Mouse (Mus musculus): ENCODE measurements around the gene Trim66. TPM values are rescaled to one million over a fixed set of nuclear protein-coding genes. Genes with fewer than 3 reads are reported as not detected.

Trim66 gene
- polyA plus RNA-seq (2014; fragmentation: Nextera tagmentation; extraction: Ambion mirVana), result 0.03 TPM in 1 of 2 replicates, not detected in the other

DNA sequence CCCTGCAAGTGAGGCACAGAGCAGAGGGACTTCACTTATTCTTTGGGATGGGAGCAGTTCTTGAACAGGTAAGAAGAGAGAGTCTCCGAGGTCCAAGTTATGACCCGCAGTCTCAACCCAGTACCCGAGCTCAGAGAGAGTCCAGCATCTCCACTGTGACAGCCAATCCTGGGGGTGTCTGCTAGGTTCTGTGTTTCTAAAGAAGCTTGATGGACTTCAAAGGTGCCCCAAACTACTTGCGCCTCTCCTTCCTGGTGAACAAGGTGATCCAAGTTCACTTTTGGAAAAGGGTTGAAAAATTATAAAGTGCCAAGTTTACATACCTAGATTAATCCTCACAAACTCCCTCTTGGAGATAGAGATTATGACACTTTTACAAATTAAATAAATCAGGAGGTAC lies at the start of gene Trim66:
Trim66 (minus strand) TSS at position 101 of the 400 bp plus-strand sequence.
- no peak within 1 kb of the TSS; the same call in 1 of the 2 replicates for H3K9ac ChIP-seq (ENCODE audit: low read length)

DNA sequence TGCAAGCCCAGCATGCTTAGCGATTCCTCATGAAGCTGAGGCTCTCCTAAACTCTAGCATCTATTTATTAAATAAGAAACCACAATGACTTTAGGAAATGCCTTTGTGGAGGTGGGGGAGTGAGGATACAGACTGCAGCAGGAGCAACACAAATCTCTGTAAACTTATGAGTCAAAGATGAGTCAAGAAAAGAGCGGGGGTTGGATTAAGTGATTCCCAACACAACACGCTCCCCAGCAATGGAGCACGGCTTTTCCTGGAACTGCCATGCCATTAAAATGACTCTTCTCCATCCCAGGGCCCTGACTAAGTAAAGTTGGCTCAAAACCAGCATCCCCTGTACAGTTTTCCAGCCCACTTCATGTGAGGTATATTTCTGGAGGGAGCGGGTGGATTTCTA lies 38.8 kb upstream of the Trim66 start:
- WGBS, result 96% methylated on average over 5 of the region's 5 CpGs
- no peak for ATAC-seq (ENCODE audit: insufficient number of reproducible peaks, low FRiP score, low TSS enrichment, low read depth)
- DNase-seq (ENCODE audit: low spot score), result no peak
- Histone ChIP-seq H3K36me3 (ENCODE audit: control insufficient read depth, insufficient read depth, low read length) (peaks cover 4% of the 10 kb centered on the region; the same call in 1 of the 2 replicates), H3K4me2 (ENCODE audit: low read depth, severe bottlenecking) (no peak overlapping the region), H3K9ac (ENCODE audit: low read length) (no peak overlapping the region), H3K27me3 (ENCODE audit: control insufficient read depth, insufficient read depth, low read length) (no peaks in the 10 kb centered on the region), H3K4me3 (ENCODE audit: low read depth, low read length) (no peak overlapping the region), H3K9me3 (ENCODE audit: control insufficient read depth, low read length) (no peaks in the 10 kb centered on the region), H3K4me1 (ENCODE audit: control insufficient read depth, insufficient read depth, low read length) (no peaks in the 10 kb centered on the region), H3K27ac (replicated peaks; ENCODE audit: low read depth, low read length) (no peak overlapping the region)

More for the DNA sequence above, at the start of gene Trim66:
- H3K36me3 ChIP-seq (ENCODE audit: control insufficient read depth, insufficient read depth, low read length), result no peaks in the 10 kb centered on the region
- 89% methylated on average over 4 of the region's 4 CpGs for WGBS
- ATAC-seq (ENCODE audit: insufficient number of reproducible peaks, low FRiP score, low TSS enrichment, low read depth) (no peak), DNase-seq (ENCODE audit: low spot score) (no peak)
- H3K27ac ChIP-seq (replicated peaks; ENCODE audit: low read depth, low read length), result no peak within 1 kb of the TSS
- no peak within 1 kb of the TSS for H3K4me2 ChIP-seq (ENCODE audit: low read depth, severe bottlenecking)
- H3K27me3 ChIP-seq (ENCODE audit: control insufficient read depth, insufficient read depth, low read length), result no peaks in the 10 kb centered on the region
- no peak within 1 kb of the TSS for H3K4me3 ChIP-seq (ENCODE audit: low read depth, low read length)
- H3K9me3 ChIP-seq (ENCODE audit: control insufficient read depth, low read length), result no peaks in the 10 kb centered on the region
- H3K4me1 ChIP-seq (ENCODE audit: control insufficient read depth, insufficient read depth, low read length), result peaks cover 6% of the 10 kb centered on the region; the same call in 1 of the 2 replicates

DNA sequence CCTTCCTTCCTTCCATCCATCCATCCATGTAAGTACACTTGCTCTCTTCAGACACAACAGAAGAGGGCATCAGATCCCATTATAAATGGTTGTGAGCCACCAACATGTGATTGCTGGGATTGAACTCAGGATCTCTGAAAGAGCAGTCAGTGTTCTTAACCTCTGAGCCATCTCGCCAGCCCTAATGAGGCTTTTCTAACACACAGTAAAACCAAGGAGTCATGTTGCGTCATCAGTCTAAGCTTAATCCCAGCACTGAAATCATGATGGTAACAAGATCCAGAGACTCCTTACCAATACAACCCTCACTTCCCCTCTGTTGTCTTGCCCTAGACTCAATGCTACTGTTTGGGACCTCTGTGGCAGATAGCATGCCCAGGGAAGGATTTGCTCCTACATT lies 38.3 kb upstream of the Trim66 start:
- 71% methylated on average over 2 of the region's 2 CpGs for WGBS

DNA sequence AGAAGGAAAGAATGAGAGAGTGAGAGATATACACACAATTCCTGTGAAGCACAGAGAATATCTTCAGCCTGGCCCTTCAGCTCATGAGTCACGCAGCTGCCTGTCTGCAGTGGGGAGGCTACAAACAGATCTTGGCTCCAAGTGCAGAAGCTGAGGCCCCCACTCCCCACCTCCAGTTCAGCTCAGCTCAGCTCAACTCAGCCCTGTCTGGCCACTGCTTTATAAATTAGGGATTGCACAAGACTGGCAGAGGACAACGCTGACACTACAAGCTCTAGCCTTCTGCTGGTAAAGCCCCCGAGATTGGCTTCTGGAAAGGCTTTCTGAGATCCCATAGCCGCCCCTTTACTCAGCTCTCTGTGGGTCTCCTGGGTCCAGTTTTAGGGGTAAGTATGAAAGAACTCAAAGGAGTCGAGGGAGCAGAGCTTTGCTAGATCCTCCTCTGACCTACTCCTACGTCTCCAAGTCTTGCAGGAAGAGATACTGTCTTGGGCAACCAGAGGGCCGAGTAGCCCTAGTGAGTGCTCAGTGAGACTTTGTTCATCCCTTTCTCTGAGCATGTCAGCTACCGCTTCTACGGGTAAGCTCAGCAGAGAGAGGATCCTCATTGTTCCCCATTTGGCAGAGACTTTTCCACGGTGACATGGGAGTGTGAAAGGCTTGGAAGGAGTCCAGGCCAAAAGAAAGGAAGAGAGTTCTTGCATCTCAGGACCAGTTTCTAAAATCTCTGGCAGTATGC lies 37.5 kb upstream of the Trim66 start:
- no peak overlapping the region for H3K9ac ChIP-seq (ENCODE audit: low read length)
- H3K4me2 ChIP-seq (ENCODE audit: low read depth, severe bottlenecking), result no peak overlapping the region
- 88% methylated on average over 10 of the region's 10 CpGs for WGBS
- H3K9me3 ChIP-seq (ENCODE audit: control insufficient read depth, low read length), result no peaks in the 10 kb centered on the region
- no peak for DNase-seq (ENCODE audit: low spot score)
- no peak overlapping the region for H3K4me3 ChIP-seq (ENCODE audit: low read depth, low read length)
- no peak overlapping the region for H3K27ac ChIP-seq (replicated peaks; ENCODE audit: low read depth, low read length)
- H3K36me3 ChIP-seq (ENCODE audit: control insufficient read depth, insufficient read depth, low read length), result peaks cover 4% of the 10 kb centered on the region; the same call in 1 of the 2 replicates
- no peak for ATAC-seq (ENCODE audit: insufficient number of reproducible peaks, low FRiP score, low TSS enrichment, low read depth)
- no peaks in the 10 kb centered on the region for H3K27me3 ChIP-seq (ENCODE audit: control insufficient read depth, insufficient read depth, low read length)
- H3K4me1 ChIP-seq (ENCODE audit: control insufficient read depth, insufficient read depth, low read length), result no peaks in the 10 kb centered on the region

More for the DNA sequence above, 38.3 kb upstream of the Trim66 start:
- Histone ChIP-seq H3K27me3 (ENCODE audit: control insufficient read depth, insufficient read depth, low read length) (no peaks in the 10 kb centered on the region), H3K4me2 (ENCODE audit: low read depth, severe bottlenecking) (no peak overlapping the region), H3K4me1 (ENCODE audit: control insufficient read depth, insufficient read depth, low read length) (no peaks in the 10 kb centered on the region), H3K36me3 (ENCODE audit: control insufficient read depth, insufficient read depth, low read length) (peaks cover 4% of the 10 kb centered on the region; the same call in 1 of the 2 replicates), H3K27ac (replicated peaks; ENCODE audit: low read depth, low read length) (no peak overlapping the region), H3K4me3 (ENCODE audit: low read depth, low read length) (no peak overlapping the region), H3K9me3 (ENCODE audit: control insufficient read depth, low read length) (no peaks in the 10 kb centered on the region), H3K9ac (ENCODE audit: low read length) (no peak overlapping the region)
- ATAC-seq (ENCODE audit: insufficient number of reproducible peaks, low FRiP score, low TSS enrichment, low read depth) (no peak), DNase-seq (ENCODE audit: low spot score) (no peak)

DNA sequence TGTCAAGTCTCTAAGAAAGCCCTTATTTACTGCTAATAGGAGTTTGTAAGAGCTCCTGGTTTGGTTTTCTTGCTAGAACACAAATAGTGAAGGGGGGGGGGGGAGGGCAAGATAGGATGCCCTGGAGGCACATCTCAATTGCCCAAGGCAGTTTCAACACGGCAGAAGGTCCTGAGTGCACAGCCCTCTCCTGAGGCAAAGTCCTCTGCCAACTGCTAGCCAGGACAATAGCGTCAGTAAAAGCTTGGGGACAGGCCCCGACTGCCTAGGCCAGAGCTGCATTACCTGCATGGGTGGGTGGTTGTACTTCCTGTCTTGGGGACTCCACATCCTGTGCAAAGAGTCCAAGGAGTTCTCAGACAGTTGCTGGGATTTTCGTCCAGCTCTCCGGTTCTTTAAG lies 36.9 kb upstream of the Trim66 start:
- H3K27me3 ChIP-seq (ENCODE audit: control insufficient read depth, insufficient read depth, low read length), result no peaks in the 10 kb centered on the region
- no peak overlapping the region for H3K4me3 ChIP-seq (ENCODE audit: low read depth, low read length)
- no peak overlapping the region for H3K27ac ChIP-seq (replicated peaks; ENCODE audit: low read depth, low read length)
- WGBS, result 78% methylated on average over 5 of the region's 5 CpGs
- H3K36me3 ChIP-seq (ENCODE audit: control insufficient read depth, insufficient read depth, low read length), result peaks cover 4% of the 10 kb centered on the region; the same call in 1 of the 2 replicates
- H3K4me1 ChIP-seq (ENCODE audit: control insufficient read depth, insufficient read depth, low read length), result no peaks in the 10 kb centered on the region
- no peak overlapping the region for H3K9ac ChIP-seq (ENCODE audit: low read length)
- ATAC-seq (ENCODE audit: insufficient number of reproducible peaks, low FRiP score, low TSS enrichment, low read depth) (no peak), DNase-seq (ENCODE audit: low spot score) (no peak)
- no peaks in the 10 kb centered on the region for H3K9me3 ChIP-seq (ENCODE audit: control insufficient read depth, low read length)
- no peak overlapping the region for H3K4me2 ChIP-seq (ENCODE audit: low read depth, severe bottlenecking)

DNA sequence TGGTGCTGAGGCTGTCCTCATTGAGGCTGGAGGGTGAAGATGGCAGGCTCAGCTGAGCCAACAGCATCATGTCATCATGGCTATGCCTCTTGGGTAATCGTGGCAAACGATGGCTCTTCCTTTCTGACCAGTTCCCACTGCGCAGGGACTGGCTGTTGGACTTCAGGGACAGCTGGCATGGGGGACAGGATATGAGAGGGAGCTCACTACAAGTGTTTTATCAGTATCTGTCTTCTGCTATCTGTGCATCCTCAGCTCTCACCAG lies 34.4 kb upstream of the Trim66 start:
- H3K9ac ChIP-seq (ENCODE audit: low read length), result no peak overlapping the region
- H3K4me2 ChIP-seq (ENCODE audit: low read depth, severe bottlenecking), result no peak overlapping the region
- H3K9me3 ChIP-seq (ENCODE audit: control insufficient read depth, low read length), result no peaks in the 10 kb centered on the region
- DNase-seq (ENCODE audit: low spot score), result no peak
- 97% methylated on average over 3 of the region's 3 CpGs for WGBS
- H3K27me3 ChIP-seq (ENCODE audit: control insufficient read depth, insufficient read depth, low read length), result no peaks in the 10 kb centered on the region
- peaks cover 4% of the 10 kb centered on the region; the same call in 1 of the 2 replicates for H3K36me3 ChIP-seq (ENCODE audit: control insufficient read depth, insufficient read depth, low read length)
- H3K27ac ChIP-seq (replicated peaks; ENCODE audit: low read depth, low read length), result no peak overlapping the region
- no peak overlapping the region for H3K4me3 ChIP-seq (ENCODE audit: low read depth, low read length)
- ATAC-seq (ENCODE audit: insufficient number of reproducible peaks, low FRiP score, low TSS enrichment, low read depth), result no peak
- H3K4me1 ChIP-seq (ENCODE audit: control insufficient read depth, insufficient read depth, low read length), result no peaks in the 10 kb centered on the region

DNA sequence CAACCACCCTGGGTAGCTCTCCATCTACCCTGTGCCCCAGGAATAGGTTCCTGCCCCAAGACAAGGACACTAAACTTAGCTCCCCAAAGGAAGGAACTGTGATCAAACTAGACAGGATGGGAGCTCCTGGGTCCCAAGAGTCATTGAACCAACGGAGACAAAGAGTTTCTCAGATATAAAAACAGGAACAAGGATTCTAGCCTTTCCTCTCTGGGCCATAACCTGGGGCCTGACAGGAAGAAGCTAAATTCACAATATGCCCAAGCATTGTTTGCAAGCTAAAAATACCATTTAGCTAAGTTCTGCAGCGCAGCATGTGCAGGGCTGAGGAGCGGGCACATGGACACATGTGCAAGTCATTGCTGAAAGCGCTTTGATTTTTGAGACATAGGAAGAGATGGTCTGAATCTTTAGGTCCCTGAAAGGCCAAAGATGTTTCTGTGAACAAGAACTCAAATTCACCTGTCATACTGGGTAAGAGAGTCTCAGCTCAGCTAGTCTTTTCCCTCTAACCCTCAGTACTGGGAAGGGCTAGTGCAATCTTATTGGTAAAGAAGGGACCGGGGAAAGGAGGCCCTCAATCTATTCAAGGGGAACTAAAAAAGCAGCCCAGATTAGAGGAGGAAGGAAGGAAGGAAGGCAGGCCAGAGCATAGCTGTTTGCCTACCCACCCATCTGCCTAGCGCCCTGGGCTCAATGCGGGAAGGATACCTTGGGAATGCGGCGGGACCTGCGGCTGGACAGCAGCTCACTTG lies 33.9 kb upstream of the Trim66 start:
- DNase-seq (ENCODE audit: low spot score) (no peak), ATAC-seq (ENCODE audit: insufficient number of reproducible peaks, low FRiP score, low TSS enrichment, low read depth) (no peak)
- Histone ChIP-seq H3K4me3 (ENCODE audit: low read depth, low read length) (no peak overlapping the region), H3K9ac (ENCODE audit: low read length) (no peak overlapping the region), H3K27ac (replicated peaks; ENCODE audit: low read depth, low read length) (no peak overlapping the region), H3K27me3 (ENCODE audit: control insufficient read depth, insufficient read depth, low read length) (no peaks in the 10 kb centered on the region), H3K4me1 (ENCODE audit: control insufficient read depth, insufficient read depth, low read length) (no peaks in the 10 kb centered on the region), H3K9me3 (ENCODE audit: control insufficient read depth, low read length) (no peaks in the 10 kb centered on the region), H3K36me3 (ENCODE audit: control insufficient read depth, insufficient read depth, low read length) (peaks cover 4% of the 10 kb centered on the region; the same call in 1 of the 2 replicates), H3K4me2 (ENCODE audit: low read depth, severe bottlenecking) (no peak overlapping the region)
- WGBS, result 81% methylated on average over 10 of the region's 10 CpGs

DNA sequence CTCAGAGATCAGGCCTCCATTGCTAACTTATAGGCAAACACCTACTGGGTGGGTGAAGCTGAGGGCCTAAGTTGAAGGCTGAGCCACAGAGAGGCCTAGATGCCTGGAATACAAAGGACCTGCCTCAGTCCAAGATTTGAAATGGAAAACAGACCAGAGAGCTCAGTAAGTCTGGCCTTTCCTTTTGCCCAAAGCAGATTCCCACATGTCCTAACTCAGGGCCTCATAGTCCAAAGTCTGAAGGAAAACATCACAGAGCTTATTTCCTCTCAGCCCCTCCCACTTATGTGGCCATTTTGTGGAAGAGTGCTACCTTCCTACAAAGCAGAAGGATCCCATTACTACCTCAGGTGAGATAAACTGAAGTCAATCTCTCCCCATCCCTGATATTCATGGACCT lies 33.0 kb upstream of the Trim66 start:
- Histone ChIP-seq H3K9me3 (ENCODE audit: control insufficient read depth, low read length) (no peaks in the 10 kb centered on the region), H3K27ac (replicated peaks; ENCODE audit: low read depth, low read length) (no peak overlapping the region), H3K4me2 (ENCODE audit: low read depth, severe bottlenecking) (no peak overlapping the region), H3K36me3 (ENCODE audit: control insufficient read depth, insufficient read depth, low read length) (peaks cover 6% of the 10 kb centered on the region; the same call in 1 of the 2 replicates), H3K27me3 (ENCODE audit: control insufficient read depth, insufficient read depth, low read length) (no peaks in the 10 kb centered on the region), H3K9ac (ENCODE audit: low read length) (no peak overlapping the region), H3K4me1 (ENCODE audit: control insufficient read depth, insufficient read depth, low read length) (no peaks in the 10 kb centered on the region), H3K4me3 (ENCODE audit: low read depth, low read length) (no peak overlapping the region)
- DNase-seq (ENCODE audit: low spot score) (no peak), ATAC-seq (ENCODE audit: insufficient number of reproducible peaks, low FRiP score, low TSS enrichment, low read depth) (no peak)
